Mouse (Mus musculus): ENCODE data around the gene Hist1h3h.
A peak's percentile ranks its signal among the peaks of the same experiment; 100 is the strongest.
"Not testable (repeated sequence)": the region's sequence is repeated elsewhere in the genome, so short reads cannot be mapped to it uniquely, and the experiment has no call there.

Hist1h3h gene

DNA sequence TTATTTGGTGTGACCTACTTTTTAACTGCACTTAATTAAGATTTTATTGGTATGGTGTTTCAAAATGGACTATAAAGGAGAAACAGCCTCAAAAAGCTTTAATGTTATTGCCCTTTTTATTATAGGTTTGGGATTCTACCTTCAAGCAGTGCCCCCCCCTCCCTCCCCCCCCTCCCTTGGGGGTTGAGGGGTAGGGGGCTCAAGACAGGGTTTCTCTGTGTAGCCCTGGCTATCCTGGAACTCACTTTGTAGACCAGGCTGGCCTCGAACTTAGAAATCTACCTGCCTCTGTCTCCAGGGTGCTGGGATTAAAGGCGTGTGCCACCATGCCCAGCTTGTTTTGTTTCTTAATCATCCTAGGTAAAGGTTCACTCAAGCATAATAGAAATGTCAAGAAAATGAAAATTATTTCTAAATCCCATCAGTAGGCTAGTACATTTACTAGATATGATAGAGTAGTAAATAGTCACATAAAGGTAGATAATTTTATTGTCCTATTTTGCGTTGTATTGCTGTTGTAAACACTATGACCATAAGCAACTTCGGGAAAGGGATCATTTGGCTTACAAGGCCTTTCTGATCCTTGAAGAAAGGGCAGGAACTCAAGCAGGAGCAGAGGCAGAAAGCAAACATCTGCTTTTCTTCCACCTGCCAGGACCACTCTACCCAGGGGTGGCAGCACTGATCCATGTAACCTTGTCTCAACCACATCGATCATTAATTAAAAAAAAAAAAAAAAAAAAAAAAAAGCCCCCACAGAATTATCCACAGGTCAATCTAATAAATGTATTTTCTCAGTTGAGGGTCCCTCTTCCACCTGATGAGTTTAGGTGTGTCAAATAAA is 5.8 kb downstream of the Hist1h3h start:
- Histone ChIP-seq H3K27me3 (ENCODE audit: insufficient read depth, low read length) (no peaks in the 10 kb centered on the region), H3K9me3 (ENCODE audit: low read length) (peaks cover 41% of the 10 kb centered on the region), H3K4me1 (replicated peaks; ENCODE audit: low read depth, low read length) (peaks cover 23% of the 10 kb centered on the region), H3K4me3 (replicated peaks; ENCODE audit: low read length) (no peak overlapping the region), H3K36me3 (ENCODE audit: insufficient read depth, low read length) (no peaks in the 10 kb centered on the region; the same call in 1 of the 2 replicates)
- no peak for TF ChIP-seq POU5F1 (IDR thresholded peaks at IDR 0.05; ENCODE audit: borderline replicate concordance, low read length)
- no peak for TF ChIP-seq CTCF (conservative IDR thresholded peaks at IDR 0.05; ENCODE audit: low read length)
- TF ChIP-seq NANOG (IDR thresholded peaks at IDR 0.05; ENCODE audit: borderline replicate concordance, low read length), result no peak

DNA sequence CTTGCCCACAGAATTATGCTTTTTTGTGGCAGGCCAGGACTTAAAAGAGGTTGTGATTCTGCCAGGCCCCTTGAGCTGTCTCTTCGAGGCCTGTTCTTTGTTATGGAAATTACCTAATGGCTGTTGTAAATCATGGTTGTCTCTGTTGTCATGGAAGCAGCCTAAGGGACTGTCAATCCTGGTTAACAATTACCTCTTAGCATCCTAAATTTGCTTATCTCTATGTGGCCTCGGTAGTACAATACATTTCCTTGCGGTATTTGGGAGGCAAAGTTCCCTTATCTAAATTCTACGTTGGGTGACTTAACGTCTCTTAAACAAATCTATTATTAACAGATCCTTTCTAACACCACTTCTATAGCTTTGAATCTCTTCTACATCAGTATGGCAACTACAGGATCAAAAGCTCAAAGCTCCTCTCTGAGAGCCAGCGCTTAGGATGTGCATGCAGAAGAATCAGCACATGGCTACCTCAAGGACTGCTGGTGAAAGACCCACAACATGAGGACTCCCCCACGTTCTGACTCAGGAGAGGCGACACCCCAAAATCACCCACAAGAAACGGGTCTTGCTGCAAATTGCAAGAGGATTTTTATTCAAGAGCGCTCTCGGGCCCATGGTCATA is 10.6 kb downstream of the Hist1h3h start:
- Histone ChIP-seq H3K36me3 (ENCODE audit: insufficient read depth, low read length) (no peaks in the 10 kb centered on the region; the same call in 1 of the 2 replicates), H3K4me1 (replicated peaks; ENCODE audit: low read depth, low read length) (peaks cover under 1% of the 10 kb centered on the region; the same call in 1 of the 2 replicates), H3K27me3 (ENCODE audit: insufficient read depth, low read length) (0 out of 2 replicates have a peak, but pooled peaks cover 5% of the 10 kb centered on the region), H3K9me3 (ENCODE audit: low read length) (peaks cover 65% of the 10 kb centered on the region), H3K4me3 (replicated peaks; ENCODE audit: low read length) (no peak overlapping the region)
- TF ChIP-seq NANOG (IDR thresholded peaks at IDR 0.05; ENCODE audit: borderline replicate concordance, low read length), result no peak
- no peak for TF ChIP-seq POU5F1 (IDR thresholded peaks at IDR 0.05; ENCODE audit: borderline replicate concordance, low read length)
- no peak for TF ChIP-seq CTCF (conservative IDR thresholded peaks at IDR 0.05; ENCODE audit: low read length)

- H3K9me3 ChIP-seq (ENCODE audit: low read length), result peaks cover 61% of the 10 kb centered on the region
- TF ChIP-seq NANOG (IDR thresholded peaks at IDR 0.05; ENCODE audit: borderline replicate concordance, low read length) (no peak), POU5F1 (IDR thresholded peaks at IDR 0.05; ENCODE audit: borderline replicate concordance, low read length) (no peak), CTCF (conservative IDR thresholded peaks at IDR 0.05; ENCODE audit: low read length) (no peak)
- H3K27me3 ChIP-seq (ENCODE audit: insufficient read depth, low read length), result 0 out of 2 replicates have a peak, but pooled peaks cover 5% of the 10 kb centered on the region
- H3K36me3 ChIP-seq (ENCODE audit: insufficient read depth, low read length), result no peaks in the 10 kb centered on the region; the same call in 1 of the 2 replicates
- H3K4me1 ChIP-seq (replicated peaks; ENCODE audit: low read depth, low read length), result peaks cover 12% of the 10 kb centered on the region
- no peak overlapping the region for H3K4me3 ChIP-seq (replicated peaks; ENCODE audit: low read length)
Observed at GRCm38 (mm10) chr13:21729544-21729943, 12.1 kb downstream of the Hist1h3h start.

DNA sequence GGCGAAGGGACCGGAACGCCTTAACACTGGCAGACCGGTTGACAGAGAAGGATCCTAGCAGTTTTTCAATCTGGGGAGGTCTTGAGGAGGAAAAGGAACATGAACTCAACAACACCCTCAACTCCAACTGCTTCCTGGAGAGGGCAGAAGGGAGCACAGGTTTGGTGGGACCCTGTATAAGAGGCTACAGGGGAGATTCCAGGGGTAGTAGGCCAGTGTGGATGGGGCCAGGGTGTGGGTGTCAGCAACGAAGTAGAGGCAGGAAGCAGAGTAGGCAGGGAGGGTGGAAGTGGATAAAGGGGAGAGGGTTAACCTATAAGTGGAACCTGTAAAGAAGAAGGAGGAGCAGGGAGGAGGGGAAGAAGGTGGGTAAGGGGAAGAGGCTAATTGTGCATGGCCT is 16.0 kb downstream of the Hist1h3h start:
- peaks cover 19% of the 10 kb centered on the region for H3K4me1 ChIP-seq (replicated peaks; ENCODE audit: low read depth, low read length)
- H3K36me3 ChIP-seq (ENCODE audit: insufficient read depth, low read length), result no peaks in the 10 kb centered on the region
- peaks cover 22% of the 10 kb centered on the region for H3K9me3 ChIP-seq (ENCODE audit: low read length)
- TF ChIP-seq NANOG (IDR thresholded peaks at IDR 0.05; ENCODE audit: borderline replicate concordance, low read length) (no peak), CTCF (conservative IDR thresholded peaks at IDR 0.05; ENCODE audit: low read length) (peak; percentile 23; the same call in 1 of the 2 replicates)
- no peak overlapping the region for H3K4me3 ChIP-seq (replicated peaks; ENCODE audit: low read length)
- 0 out of 2 replicates have a peak, but pooled peaks cover 5% of the 10 kb centered on the region for H3K27me3 ChIP-seq (ENCODE audit: insufficient read depth, low read length)

- peak overlapping the region; percentile 70 for H3K4me3 ChIP-seq (replicated peaks; ENCODE audit: low read length)
- 0 out of 2 replicates have a peak, but pooled peaks cover 5% of the 10 kb centered on the region for H3K27me3 ChIP-seq (ENCODE audit: insufficient read depth, low read length)
- H3K4me1 ChIP-seq (replicated peaks; ENCODE audit: low read depth, low read length), result peaks cover 19% of the 10 kb centered on the region
- no peaks in the 10 kb centered on the region for H3K36me3 ChIP-seq (ENCODE audit: insufficient read depth, low read length)
- TF ChIP-seq NANOG (IDR thresholded peaks at IDR 0.05; ENCODE audit: borderline replicate concordance, low read length), result no peak
- TF ChIP-seq CTCF (conservative IDR thresholded peaks at IDR 0.05; ENCODE audit: low read length), result peak; percentile 86
- H3K9me3 ChIP-seq (ENCODE audit: low read length), result peaks cover 16% of the 10 kb centered on the region
Observed at GRCm38 (mm10) chr13:21734010-21734905, 16.8 kb downstream of the Hist1h3h start.

- H3K36me3 ChIP-seq (ENCODE audit: insufficient read depth, low read length); H3K9me3 ChIP-seq (ENCODE audit: low read length); H3K27me3 ChIP-seq (ENCODE audit: insufficient read depth, low read length): not testable (repeated sequence)
- Histone ChIP-seq H3K4me3 (replicated peaks; ENCODE audit: low read length) (peak within 1 kb of the TSS; percentile 70), H3K4me1 (replicated peaks; ENCODE audit: low read depth, low read length) (peaks cover 19% of the 10 kb centered on the region)
Observed at GRCm38 (mm10) chr13:21734906-21735767, 17.7 kb downstream of the Hist1h3h start, which contains the start of gene Hist1h4j. TSS of gene Hist1h4j (plus strand) at chr13:21735064.

- Histone ChIP-seq H3K27me3 (ENCODE audit: insufficient read depth, low read length) (no peaks in the 10 kb centered on the region), H3K9me3 (ENCODE audit: low read length) (no peaks in the 10 kb centered on the region), H3K36me3 (ENCODE audit: insufficient read depth, low read length) (peaks cover 6% of the 10 kb centered on the region), H3K4me3 (replicated peaks; ENCODE audit: low read length) (no peak overlapping the region), H3K4me1 (replicated peaks; ENCODE audit: low read depth, low read length) (peaks cover 16% of the 10 kb centered on the region)
- no peak for TF ChIP-seq POU5F1 (IDR thresholded peaks at IDR 0.05; ENCODE audit: borderline replicate concordance, low read length)
- TF ChIP-seq CTCF (conservative IDR thresholded peaks at IDR 0.05; ENCODE audit: low read length), result no peak
- TF ChIP-seq NANOG (IDR thresholded peaks at IDR 0.05; ENCODE audit: borderline replicate concordance, low read length), result no peak
Observed at GRCm38 (mm10) chr13:21745006-21745405, 27.5 kb downstream of the Hist1h3h start.

Data from E14TG2a.4 (cell line).